Mouse (Mus musculus) small intestine, adult 2 months (tissue): Measurements from ENCODE around the gene Mettl21c. TPM values are rescaled to one million over a fixed set of nuclear protein-coding genes. Genes with fewer than 3 reads are reported as not detected.
"Not testable (repeated sequence)": the region's sequence is repeated elsewhere in the genome, so short reads cannot be mapped to it uniquely, and the experiment has no call there.

ENCODE experiments used
- H3K27ac ChIP-seq: fragments of 200-500 bp; 2 replicates; pipeline ENCODE4 v1.5.1; 2012; ENCODE audit warnings: low read depth, low read length, control low read depth, inconsistent platforms; ENCODE audit not compliant: insufficient read depth
- H3K27me3 ChIP-seq: fragments of 200-500 bp; 2 replicates; pipeline ENCODE4 v1.6.1; 2012; ENCODE audit warnings: mild to moderate bottlenecking, moderate library complexity, low read length, inconsistent platforms; ENCODE audit not compliant: control insufficient read depth, insufficient read depth
- H3K36me3 ChIP-seq: fragments of 200-500 bp; 2 replicates; pipeline ENCODE4 v1.6.1; 2012; ENCODE audit warnings: mild to moderate bottlenecking, low read length, control low read depth, inconsistent platforms; ENCODE audit not compliant: control insufficient read depth, insufficient read depth
- H3K4me1 ChIP-seq: fragments of 200-500 bp; 2 replicates; pipeline ENCODE4 v1.6.1; 2012; ENCODE audit warnings: low read length, inconsistent platforms, mixed read lengths; ENCODE audit not compliant: control insufficient read depth, insufficient read depth, insufficient read length
- H3K4me3 ChIP-seq: fragments of 200-500 bp; 2 replicates; pipeline ENCODE4 v1.5.1; 2012; ENCODE audit warnings: low read depth, mild to moderate bottlenecking, control low read depth, inconsistent platforms, low read length, moderate library complexity
- CTCF ChIP-seq: fragments of 200-500 bp; IDR thresholded peaks from 2 replicates; pipeline ENCODE4 v1.5.1; 2012; ENCODE audit warnings: low read depth, mild to moderate bottlenecking, control low read depth, inconsistent platforms, low read length, moderate library complexity, mixed read lengths; ENCODE audit not compliant: insufficient replicate concordance, insufficient read length; ENCODE audit errors: extremely low read depth
- POLR2A ChIP-seq: fragments of 200-500 bp; IDR thresholded peaks from 2 replicates; pipeline ENCODE4 v1.6.1; 2012; ENCODE audit warnings: low read depth, mild to moderate bottlenecking, control low read depth, inconsistent platforms, low read length, moderate library complexity
- WGBS: fragments of 180-500 bp; shearing (Covaris S2); methylation state at CpG from one replicate; pipeline ENCODE4 v1.1.7; 2018; 5-methylcytosine and 5-hydroxymethylcytosine counted together
- polyA plus RNA-seq: library from polyadenylated mRNA; depleted of rRNA; stranded (reverse); fragments of >200 nt; gene quantifications from 2 replicates; pipeline ENCODE4 v1.2.3, GENCODE M21; 2012; rRNA removed

Gene Mettl21c
- not detected in 2 replicates for polyA plus RNA-seq

- Histone ChIP-seq H3K36me3 (no peaks in the 10 kb centered on the region), H3K27ac (no peak within 1 kb of the TSS), H3K4me3 (no peak within 1 kb of the TSS), H3K27me3 (no peaks in the 10 kb centered on the region), H3K4me1 (no peaks in the 10 kb centered on the region)
- TF ChIP-seq POLR2A (no peak), CTCF (no peak)
These were observed at the start of gene Mettl21c for GRCm38 (mm10) chr1:44019934-44020333. Gene Mettl21c, minus strand, starts transcription at chr1:44020034.

- H3K4me3 ChIP-seq, result no peak overlapping the region
- H3K4me1 ChIP-seq, result no peaks in the 10 kb centered on the region
- no peaks in the 10 kb centered on the region for H3K27me3 ChIP-seq
- no peak overlapping the region for H3K27ac ChIP-seq
- WGBS, result 5% methylated on average over 1 of the region's 1 CpGs
- no peaks in the 10 kb centered on the region for H3K36me3 ChIP-seq
- TF ChIP-seq CTCF (no peak), POLR2A (no peak)
These were observed 44.8 kb upstream of the Mettl21c start for GRCm38 (mm10) chr1:44064625-44065024.

GRCm38 (mm10) chr1:44063439-44063838 is 43.6 kb upstream of the Mettl21c start:
- WGBS, result 82% methylated on average over 6 of the region's 6 CpGs
- Histone ChIP-seq H3K36me3 (no peaks in the 10 kb centered on the region), H3K4me3 (no peak overlapping the region), H3K4me1 (no peaks in the 10 kb centered on the region), H3K27me3 (no peaks in the 10 kb centered on the region), H3K27ac (no peak overlapping the region)
- no peak for TF ChIP-seq CTCF
- no peak for TF ChIP-seq POLR2A

- 93% methylated on average over 2 of the region's 2 CpGs for WGBS
- H3K4me1 ChIP-seq, result no peaks in the 10 kb centered on the region
- H3K4me3 ChIP-seq, result no peak within 1 kb of the TSS
- TF ChIP-seq CTCF (no peak), POLR2A (no peak)
- no peaks in the 10 kb centered on the region for H3K36me3 ChIP-seq
- H3K27ac ChIP-seq, result no peak within 1 kb of the TSS
- H3K27me3 ChIP-seq, result no peaks in the 10 kb centered on the region
These were observed 42.0 kb upstream of the Mettl21c start, which contains the start of gene Gm8251 for GRCm38 (mm10) chr1:44061836-44062235. Gene Gm8251, minus strand, starts transcription at chr1:44061936.

DNA sequence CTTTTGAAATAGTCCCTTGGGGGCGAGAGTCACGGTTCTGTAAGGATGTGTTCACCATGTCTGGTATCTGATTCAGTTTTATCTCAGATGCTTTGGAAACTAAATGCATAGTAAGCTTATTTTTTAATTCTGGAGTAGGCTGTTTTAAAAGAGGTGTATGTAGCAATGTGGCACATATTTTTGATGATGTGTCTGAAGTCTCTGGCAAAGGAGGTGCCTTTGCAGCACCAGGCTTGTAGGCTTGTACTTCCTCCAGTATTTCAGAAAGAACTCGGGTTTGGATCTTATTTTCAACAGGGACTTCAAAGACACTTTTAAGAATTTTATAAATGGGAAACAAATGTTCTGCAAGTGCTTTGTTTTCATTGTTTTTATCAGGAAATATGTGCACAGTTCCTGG is 38.0 kb upstream of the Mettl21c start:
- Histone ChIP-seq H3K4me1 (no peaks in the 10 kb centered on the region), H3K36me3 (no peaks in the 10 kb centered on the region), H3K4me3 (no peak overlapping the region), H3K27ac (no peak overlapping the region), H3K27me3 (no peaks in the 10 kb centered on the region)
- no peak for TF ChIP-seq POLR2A
- no peak for TF ChIP-seq CTCF
- 75% methylated on average over 3 of the region's 3 CpGs for WGBS

GRCm38 (mm10) chr1:44046556-44046955 is 26.7 kb upstream of the Mettl21c start:
- no peak overlapping the region for H3K27ac ChIP-seq
- WGBS, result 78% methylated on average over 2 of the region's 2 CpGs
- no peaks in the 10 kb centered on the region for H3K36me3 ChIP-seq
- TF ChIP-seq CTCF, result no peak
- H3K4me1 ChIP-seq, result no peaks in the 10 kb centered on the region
- H3K27me3 ChIP-seq, result no peaks in the 10 kb centered on the region
- H3K4me3 ChIP-seq, result no peak overlapping the region

GRCm38 (mm10) chr1:44045689-44046088 is 25.9 kb upstream of the Mettl21c start:
- not testable (repeated sequence) for H3K27ac ChIP-seq, H3K27me3 ChIP-seq, H3K4me1 ChIP-seq, H3K36me3 ChIP-seq, H3K4me3 ChIP-seq
- WGBS, result 87% methylated on average over 5 of the region's 5 CpGs

GRCm38 (mm10) chr1:44042555-44042915 is 22.7 kb upstream of the Mettl21c start:
- no peaks in the 10 kb centered on the region for H3K4me1 ChIP-seq
- H3K27me3 ChIP-seq, result no peaks in the 10 kb centered on the region
- H3K4me3 ChIP-seq, result peak overlapping the region; percentile 49
- H3K36me3 ChIP-seq, result no peaks in the 10 kb centered on the region
- no peak overlapping the region for H3K27ac ChIP-seq
- TF ChIP-seq CTCF (no peak), POLR2A (no peak)
- 6% methylated on average over 6 of the region's 6 CpGs for WGBS
